16 mouse cellular contexts compared by ENCODE assay signal in the genomic region with DNA sequence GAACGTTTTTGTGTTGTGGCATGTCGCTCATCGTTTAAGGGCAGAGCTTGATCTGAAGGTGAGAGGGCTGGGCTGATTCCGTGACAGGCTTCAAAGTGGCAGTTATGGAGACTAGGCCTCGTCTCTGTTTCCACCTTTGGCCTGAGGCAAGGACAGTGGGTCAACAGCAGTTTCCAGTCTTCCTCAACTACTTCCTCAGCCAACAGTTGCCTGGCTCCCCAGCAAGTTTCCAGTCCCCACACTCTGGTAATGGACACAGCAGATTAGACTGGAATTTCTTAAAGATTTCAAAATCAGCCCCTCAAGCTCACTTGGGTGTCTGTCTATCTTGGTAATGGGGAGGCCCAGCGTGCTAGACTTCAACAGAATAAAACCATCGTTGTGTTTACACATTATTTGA.
"Had no signal": no experiment of that assay in that cellular context is flagged by ENCODE, and none has a peak within 500 bp of the region (broad histone marks: within the 10 kb centered on the region; RNA-seq: fewer than 3 reads in every experiment).

No protein-coding gene starts in this region.

- H3K4me3 ChIP-seq: left cerebral cortex, adult 2 months; liver, embryonic 13.5 days; lung, embryonic 15.5 days; megakaryocyte, embryonic 14.5 days; midbrain, embryonic 10.5 days; midbrain, embryonic 13.5 days; myocyte; neural tube, embryonic 13.5 days had no signal

- H3K27me3 ChIP-seq: liver, embryonic 13.5 days; lung, embryonic 15.5 days; megakaryocyte, embryonic 14.5 days; midbrain, embryonic 13.5 days; neural tube, embryonic 13.5 days had no signal

- H3K36me3 ChIP-seq: liver, embryonic 13.5 days; lung, embryonic 15.5 days; midbrain, embryonic 10.5 days; midbrain, embryonic 13.5 days; neural tube, embryonic 13.5 days had no signal

- DNase-seq: kidney, adult 2 months; kidney, postnatal 25 days; layer of hippocampus, postnatal 36 days; liver, embryonic 13.5 days; retina, postnatal 1 day; spleen, adult 18-20 months; thymus, adult 18-20 months; thymus, postnatal 36 days had no signal

- H3K9ac ChIP-seq: liver, embryonic 13.5 days; lung, embryonic 15.5 days; midbrain, embryonic 13.5 days; neural tube, embryonic 13.5 days had no signal

- H3K4me1 ChIP-seq: liver, embryonic 13.5 days; lung, embryonic 15.5 days; megakaryocyte, embryonic 14.5 days; midbrain, embryonic 10.5 days; midbrain, embryonic 13.5 days; neural tube, embryonic 13.5 days had no signal

- H3K27ac ChIP-seq: kidney, postnatal 0 days; left cerebral cortex, adult 2 months; liver, embryonic 13.5 days; lung, embryonic 15.5 days; midbrain, embryonic 10.5 days; midbrain, embryonic 13.5 days; neural tube, embryonic 13.5 days had no signal
